Mouse (Mus musculus): Measurements from ENCODE around the gene Rps19.
A peak's percentile ranks its signal among the peaks of the same experiment; 100 is the strongest.
"Not testable (repeated sequence)": the region's sequence is repeated elsewhere in the genome, so short reads cannot be mapped to it uniquely, and the experiment has no call there.

Rps19 gene

GRCm38 (mm10) chr7:24877588-24877987 lies 6.6 kb upstream of the Rps19 start:
- no peak for DNase-seq

GRCm38 (mm10) chr7:24879620-24880019 lies 4.6 kb upstream of the Rps19 start:
- no peak for DNase-seq

GRCm38 (mm10) chr7:24882416-24883199 lies 1.6 kb upstream of the Rps19 start:
- DNase-seq, result peak; percentile 83

- no peak for DNase-seq
Measured at GRCm38 (mm10) chr7:24884693-24885291, 621 bp downstream of the Rps19 start.

- DNase-seq, result peak; percentile 86
Measured at GRCm38 (mm10) chr7:24885468-24886307, 1.5 kb downstream of the Rps19 start.

- peak; percentile 91 for DNase-seq
Measured at GRCm38 (mm10) chr7:24886308-24886633, 2.1 kb downstream of the Rps19 start.

- DNase-seq, result peak; percentile 64
Measured at GRCm38 (mm10) chr7:24887096-24887495, 2.9 kb downstream of the Rps19 start.

- DNase-seq, result peak; percentile 79
Measured at GRCm38 (mm10) chr7:24889431-24890220, 5.5 kb downstream of the Rps19 start.

- DNase-seq, result peak; percentile 94
Measured at GRCm38 (mm10) chr7:24890281-24891216, 6.4 kb downstream of the Rps19 start.

GRCm38 (mm10) chr7:24891241-24892124 lies 7.3 kb downstream of the Rps19 start:
- peak; percentile 75 for DNase-seq

- peak; percentile 82 for DNase-seq
Measured at GRCm38 (mm10) chr7:24892125-24892583, 8.0 kb downstream of the Rps19 start.

- not testable (repeated sequence) for DNase-seq
Measured at GRCm38 (mm10) chr7:24895749-24896148, 11.6 kb downstream of the Rps19 start.

- peak; percentile 63 for DNase-seq
Measured at GRCm38 (mm10) chr7:24896269-24896668, 12.1 kb downstream of the Rps19 start.

- DNase-seq, result peak; percentile 92
Measured at GRCm38 (mm10) chr7:24897224-24897623, 13.1 kb downstream of the Rps19 start, which contains the start of gene Cd79a. Gene Cd79a, plus strand, starts transcription at chr7:24897381.

- DNase-seq, result no peak
Measured at GRCm38 (mm10) chr7:24897959-24898358, 13.8 kb downstream of the Rps19 start.

- DNase-seq, result no peak
Measured at GRCm38 (mm10) chr7:24901114-24901513, 16.9 kb downstream of the Rps19 start.

GRCm38 (mm10) chr7:24901842-24902241 lies 17.7 kb downstream of the Rps19 start:
- DNase-seq, result peak; percentile 95

GRCm38 (mm10) chr7:24902264-24902629 lies 18.1 kb downstream of the Rps19 start:
- no peak for DNase-seq

- peak; percentile 98 for DNase-seq
Measured at GRCm38 (mm10) chr7:24902630-24903443, 18.7 kb downstream of the Rps19 start, which contains the start of gene Arhgef1. Gene Arhgef1, plus strand, starts transcription at chr7:24902912.
